Mouse (Mus musculus): Measurements from ENCODE around the gene RPS10-NUDT3.

The RPS10-NUDT3 gene

GRCm38 (mm10) chr17:27609576-27609975 lies 25.4 kb downstream of the RPS10-NUDT3 start:
- DNase-seq: no peak

GRCm38 (mm10) chr17:27603522-27604234 lies 31.3 kb downstream of the RPS10-NUDT3 start:
- no peak for DNase-seq

- DNase-seq: no peak
Measured at GRCm38 (mm10) chr17:27603036-27603435, 32.0 kb downstream of the RPS10-NUDT3 start.

GRCm38 (mm10) chr17:27600869-27601268 lies 34.2 kb downstream of the RPS10-NUDT3 start:
- DNase-seq: no peak

GRCm38 (mm10) chr17:27600286-27600685 lies 34.7 kb downstream of the RPS10-NUDT3 start:
- no peak for DNase-seq

GRCm38 (mm10) chr17:27596376-27597190 lies 38.4 kb downstream of the RPS10-NUDT3 start:
- no peak for DNase-seq

GRCm38 (mm10) chr17:27595659-27596375 lies 39.2 kb downstream of the RPS10-NUDT3 start:
- no peak for DNase-seq

- no peak for DNase-seq
Measured at GRCm38 (mm10) chr17:27592565-27592910, 42.5 kb downstream of the RPS10-NUDT3 start.

GRCm38 (mm10) chr17:27591826-27592564 lies 43.0 kb downstream of the RPS10-NUDT3 start:
- DNase-seq: no peak

GRCm38 (mm10) chr17:27588231-27588630 lies 46.8 kb downstream of the RPS10-NUDT3 start:
- no peak for DNase-seq

GRCm38 (mm10) chr17:27587252-27587651 lies 47.8 kb downstream of the RPS10-NUDT3 start:
- no peak for DNase-seq

- no peak for DNase-seq
Measured at GRCm38 (mm10) chr17:27586661-27587060, 48.4 kb downstream of the RPS10-NUDT3 start.

- no peak for DNase-seq
Measured at GRCm38 (mm10) chr17:27583185-27583894, 51.7 kb downstream of the RPS10-NUDT3 start.

- no peak for DNase-seq
Measured at GRCm38 (mm10) chr17:27580392-27581068, 54.5 kb downstream of the RPS10-NUDT3 start.

- no peak for DNase-seq
Measured at GRCm38 (mm10) chr17:27579816-27580215, 55.2 kb downstream of the RPS10-NUDT3 start.

GRCm38 (mm10) chr17:27578487-27578886 lies 56.5 kb downstream of the RPS10-NUDT3 start:
- no peak for DNase-seq

GRCm38 (mm10) chr17:27577468-27577867 lies 57.6 kb downstream of the RPS10-NUDT3 start:
- peak; percentile 39 for DNase-seq

- no peak for DNase-seq
Measured at GRCm38 (mm10) chr17:27576056-27576455, 59.0 kb downstream of the RPS10-NUDT3 start.

- no peak for DNase-seq
Measured at GRCm38 (mm10) chr17:27575116-27575776, 59.8 kb downstream of the RPS10-NUDT3 start.

GRCm38 (mm10) chr17:27574470-27575115 lies 60.4 kb downstream of the RPS10-NUDT3 start:
- DNase-seq: no peak
